Mouse (Mus musculus) kidney, adult 2 months (tissue): ENCODE measurements around the gene Taldo1.

Experiments
- CTCF ChIP-seq: fragments of 200-500 bp; conservative IDR thresholded peaks from 2 replicates; pipeline ENCODE4 v1.5.1; 2011; ENCODE audit warnings: low read depth, mild to moderate bottlenecking, control low read depth, low read length, moderate library complexity, mixed read lengths; ENCODE audit not compliant: insufficient read depth, insufficient read length
- POLR2A ChIP-seq: fragments of 200-500 bp; IDR thresholded peaks from one replicate; pipeline ENCODE4 v1.6.1; 2011; ENCODE audit warnings: low read depth, low read length, control low read depth

- TF ChIP-seq CTCF (no peak), POLR2A (no peak)
Observed at GRCm38 (mm10) chr7:141365049-141365445, 27.0 kb upstream of the Taldo1 start.
